Mouse (Mus musculus) midbrain, embryonic 16.5 days (tissue): ENCODE results near the gene Nav2. TPM values are rescaled to one million over a fixed set of nuclear protein-coding genes. Genes with fewer than 3 reads are reported as not detected.
A peak's percentile ranks its signal among the peaks of the same experiment; 100 is the strongest.

ENCODE experiments used
- ATAC-seq: fragments of 200-750 bp; cut with Nextera tagmentation; 2 replicates; pipeline ENCODE4 v1.8.0; 2017; ENCODE audit warnings: moderate TSS enrichment
- H3K27ac ChIP-seq: fragments of 300-500 bp; sonication (generic); 2 replicates; pipeline ENCODE4 v1.5.1; 2014; ENCODE audit warnings: mild to moderate bottlenecking, low read length, mixed read lengths
- H3K27me3 ChIP-seq: fragments of 300-500 bp; sonication (generic); 2 replicates; pipeline ENCODE4 v1.6.1; 2014; ENCODE audit warnings: low read depth, low read length, mixed read lengths; ENCODE audit not compliant: control insufficient read depth, insufficient read depth
- H3K36me3 ChIP-seq: fragments of 300-500 bp; sonication (generic); 2 replicates; pipeline ENCODE4 v1.6.1; 2014; ENCODE audit warnings: mild to moderate bottlenecking, low read length, moderate library complexity, mixed read lengths; ENCODE audit not compliant: control insufficient read depth, insufficient read depth
- H3K4me1 ChIP-seq: fragments of 300-500 bp; sonication (generic); 2 replicates; pipeline ENCODE4 v1.6.1; 2014; ENCODE audit warnings: mild to moderate bottlenecking, low read length, mixed read lengths; ENCODE audit not compliant: control insufficient read depth, insufficient read depth
- H3K4me2 ChIP-seq: fragments of 300-500 bp; sonication (generic); 2 replicates; pipeline ENCODE4 v1.6.1; 2014; ENCODE audit warnings: mild to moderate bottlenecking, low read length, mixed read lengths
- H3K4me3 ChIP-seq: fragments of 300-500 bp; sonication (generic); 2 replicates; pipeline ENCODE4 v1.5.1; 2014; ENCODE audit warnings: low read depth, mild to moderate bottlenecking, low read length, moderate library complexity, mixed read lengths
- H3K9ac ChIP-seq: fragments of 300-500 bp; sonication (generic); 2 replicates; pipeline ENCODE4 v1.6.1; 2014; ENCODE audit warnings: low read depth, low read length, mixed read lengths
- H3K9me3 ChIP-seq: fragments of 300-500 bp; sonication (generic); replicated peaks from 2 replicates; pipeline ENCODE4 v1.6.1; 2014; ENCODE audit warnings: mild to moderate bottlenecking, low read length, mixed read lengths; ENCODE audit not compliant: control insufficient read depth, poor library complexity, severe bottlenecking
- WGBS: fragments of 180-500 bp; shearing (Covaris S2); extraction: QIAGEN DNeasy Blood & Tissue Kit; methylation state at CpG from one replicate; pipeline ENCODE4 v1.1.7; 2014; 5-methylcytosine and 5-hydroxymethylcytosine counted together
- polyA plus RNA-seq: library from polyadenylated mRNA; unstranded; fragments of >200 nt; fragmentation: Nextera tagmentation; extraction: Ambion mirVana; gene quantifications from 2 replicates; pipeline ENCODE4 v1.2.1, GENCODE M21; 2015

Gene Nav2
- polyA plus RNA-seq, 1 experiment from 2014 or later = 21.5 TPM

DNA sequence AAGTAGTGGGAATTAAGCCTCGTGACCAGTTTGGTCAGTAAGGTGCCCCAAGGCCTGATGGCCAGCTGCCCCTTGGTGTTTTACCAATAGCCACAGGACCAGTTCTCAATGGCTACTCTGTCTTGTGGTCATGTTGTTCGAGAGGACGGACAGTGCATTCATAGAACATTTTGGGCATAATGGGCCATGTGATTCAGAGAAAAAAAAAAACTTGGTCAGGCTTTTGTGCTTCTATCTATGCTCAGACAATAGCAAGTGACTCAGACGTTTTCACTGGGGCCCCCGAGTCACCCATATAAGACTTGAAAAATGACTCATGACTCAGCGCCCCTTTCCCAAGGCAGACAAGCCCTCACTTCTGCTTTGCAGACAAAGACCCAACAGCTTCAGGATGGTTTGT is 344.4 kb downstream of the Nav2 start:
- Histone ChIP-seq H3K4me1 (peaks cover 20% of the 10 kb centered on the region), H3K36me3 (no peaks in the 10 kb centered on the region), H3K4me3 (no peak overlapping the region), H3K27ac (no peak overlapping the region), H3K9me3 (no peaks in the 10 kb centered on the region), H3K4me2 (no peak overlapping the region), H3K9ac (no peak overlapping the region), H3K27me3 (no peaks in the 10 kb centered on the region)
- WGBS = 69% methylated on average over 6 of the region's 6 CpGs
- ATAC-seq = no peak

DNA sequence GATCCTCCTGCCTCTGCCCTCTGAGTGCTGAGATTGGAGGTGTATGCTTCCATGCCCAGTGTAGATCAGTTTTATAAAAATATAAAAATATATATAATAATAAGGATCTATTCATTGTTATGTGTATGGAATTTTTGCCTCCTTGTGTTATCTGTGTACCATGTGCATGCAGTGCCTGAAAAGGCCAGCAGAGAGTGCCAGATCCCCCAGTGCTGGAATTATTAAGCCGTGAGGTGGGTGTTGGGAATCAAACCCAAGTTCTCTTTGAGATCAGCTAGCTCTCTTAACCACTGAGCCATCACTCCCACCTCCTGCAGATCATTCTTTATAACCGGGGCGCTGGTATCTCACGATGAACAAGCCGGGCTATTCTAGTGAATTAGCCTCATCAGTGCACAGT is 346.5 kb downstream of the Nav2 start:
- Histone ChIP-seq H3K36me3 (no peaks in the 10 kb centered on the region), H3K27ac (no peak overlapping the region), H3K4me3 (no peak overlapping the region), H3K27me3 (no peaks in the 10 kb centered on the region), H3K4me1 (peaks cover 3% of the 10 kb centered on the region; the same call in 1 of the 2 replicates), H3K9ac (no peak overlapping the region), H3K9me3 (no peaks in the 10 kb centered on the region), H3K4me2 (no peak overlapping the region)
- ATAC-seq = no peak
- 91% methylated on average over 5 of the region's 5 CpGs for WGBS

DNA sequence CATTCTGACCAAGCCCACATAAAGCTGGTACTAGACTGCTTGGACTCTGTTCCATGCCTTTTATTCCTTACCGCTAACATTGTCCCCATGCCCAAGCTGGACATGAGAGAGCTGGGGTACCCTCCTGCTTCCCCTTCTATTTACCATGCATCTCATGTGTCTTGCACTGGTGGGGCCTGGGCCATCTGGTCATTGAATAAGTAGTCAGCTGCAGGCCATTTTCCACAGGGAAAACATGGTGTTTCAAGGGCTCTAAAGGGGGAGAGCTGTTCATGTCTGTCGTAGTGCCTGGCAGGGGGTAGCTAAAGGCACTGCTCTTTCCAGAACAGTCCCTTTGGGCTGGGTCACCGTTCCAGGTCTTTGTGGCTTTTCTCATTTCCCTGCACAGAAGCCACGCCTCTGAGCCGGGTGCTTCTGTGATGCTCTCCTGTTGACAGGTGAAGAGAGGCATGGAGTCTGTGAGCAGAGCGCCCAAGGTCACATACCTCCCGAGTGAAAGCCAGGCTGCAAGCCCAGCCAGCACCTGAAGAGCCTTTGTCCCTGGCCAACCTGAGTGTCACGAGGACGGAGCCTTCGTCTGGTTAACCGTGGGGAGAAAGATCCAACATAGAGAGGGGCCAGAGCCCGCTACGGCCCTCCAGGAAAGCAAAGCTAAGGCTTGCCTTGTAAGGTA is 348.9 kb downstream of the Nav2 start:
- Histone ChIP-seq H3K9me3 (no peaks in the 10 kb centered on the region), H3K4me3 (no peak overlapping the region), H3K4me2 (no peak overlapping the region), H3K27me3 (no peaks in the 10 kb centered on the region), H3K9ac (no peak overlapping the region), H3K36me3 (no peaks in the 10 kb centered on the region), H3K27ac (no peak overlapping the region), H3K4me1 (peaks cover 8% of the 10 kb centered on the region)
- no peak for ATAC-seq
- 72% methylated on average over 13 of the region's 13 CpGs for WGBS

DNA sequence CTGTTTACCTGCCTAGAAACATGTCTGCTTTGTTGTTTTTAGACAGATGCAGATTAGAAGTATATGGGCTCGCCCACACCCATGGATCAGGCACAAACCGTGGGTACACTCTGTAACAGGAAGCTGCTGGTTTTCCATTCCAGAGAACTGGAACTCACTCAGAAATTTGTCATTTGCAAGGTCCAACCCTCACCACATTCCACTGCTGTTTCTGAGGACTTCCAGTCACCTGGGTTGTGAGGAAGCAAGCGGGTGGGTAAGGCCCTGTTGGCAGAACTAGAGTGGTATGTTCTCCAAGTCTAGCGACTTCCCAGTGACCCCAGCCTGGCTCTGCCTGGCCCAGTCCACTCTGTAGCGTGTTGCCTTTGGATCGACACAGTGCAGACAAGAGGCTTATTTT is 349.6 kb downstream of the Nav2 start:
- peaks cover 8% of the 10 kb centered on the region for H3K4me1 ChIP-seq
- H3K36me3 ChIP-seq = no peaks in the 10 kb centered on the region
- no peaks in the 10 kb centered on the region for H3K9me3 ChIP-seq
- 92% methylated on average over 6 of the region's 6 CpGs for WGBS
- H3K4me3 ChIP-seq = no peak overlapping the region
- no peak overlapping the region for H3K9ac ChIP-seq
- ATAC-seq = no peak
- no peaks in the 10 kb centered on the region for H3K27me3 ChIP-seq
- H3K27ac ChIP-seq = no peak overlapping the region
- H3K4me2 ChIP-seq = no peak overlapping the region

DNA sequence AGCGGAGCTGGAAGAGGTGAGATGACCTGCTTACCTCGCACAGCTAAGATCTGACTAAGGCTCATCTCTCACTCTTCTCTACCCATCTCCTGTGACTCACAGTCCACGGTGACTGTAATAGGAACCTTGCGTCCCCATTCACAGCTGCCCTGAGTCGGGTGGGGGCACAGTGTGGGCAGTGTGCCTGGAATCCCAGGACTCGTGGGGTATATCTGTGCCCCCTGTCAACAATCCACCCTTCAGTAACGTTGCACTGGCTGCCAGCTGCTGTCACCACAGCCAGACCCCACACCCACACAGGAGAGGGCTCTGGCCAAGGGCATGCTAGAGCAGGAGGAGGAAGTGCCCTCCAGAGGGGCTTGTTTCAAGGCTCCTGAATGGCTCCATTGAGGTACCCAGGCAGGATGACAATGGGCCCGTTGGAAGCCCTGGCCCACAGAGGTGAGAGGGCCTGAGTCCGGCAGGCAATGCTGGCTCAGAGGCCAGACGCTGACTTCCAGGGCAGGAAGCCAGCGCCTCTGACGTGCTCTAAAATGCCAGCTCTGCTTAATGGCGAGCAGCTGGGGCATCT is 353.5 kb downstream of the Nav2 start:
- no peak overlapping the region for H3K4me2 ChIP-seq
- no peaks in the 10 kb centered on the region for H3K27me3 ChIP-seq
- ATAC-seq = peak; percentile 59
- H3K36me3 ChIP-seq = no peaks in the 10 kb centered on the region
- no peak overlapping the region for H3K27ac ChIP-seq
- WGBS = 67% methylated on average over 13 of the region's 13 CpGs
- no peak overlapping the region for H3K9ac ChIP-seq
- no peaks in the 10 kb centered on the region for H3K9me3 ChIP-seq
- H3K4me3 ChIP-seq = no peak overlapping the region
- H3K4me1 ChIP-seq = peaks cover 8% of the 10 kb centered on the region

DNA sequence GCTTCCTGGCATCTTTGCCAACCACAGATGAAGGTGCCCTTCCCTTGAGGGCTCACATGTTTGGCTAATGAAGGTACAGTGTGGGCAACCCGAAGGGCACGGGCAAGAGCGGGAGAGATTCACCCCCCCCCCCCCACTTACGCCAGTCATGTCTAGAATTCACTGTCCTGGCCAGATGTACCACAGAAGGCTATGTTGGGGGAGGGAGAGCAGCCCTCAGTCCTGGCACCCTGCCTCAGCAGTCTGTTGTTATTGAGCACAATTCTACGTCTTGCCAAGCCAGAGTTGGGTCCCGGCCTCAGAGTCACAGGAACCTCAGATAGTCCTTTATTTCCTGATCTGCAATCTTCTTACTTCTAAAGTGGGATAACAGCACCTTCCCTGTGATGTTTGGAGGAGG is 357.9 kb downstream of the Nav2 start:
- H3K9me3 ChIP-seq = no peaks in the 10 kb centered on the region
- WGBS = 79% methylated on average over 6 of the region's 6 CpGs
- H3K36me3 ChIP-seq = no peaks in the 10 kb centered on the region
- no peaks in the 10 kb centered on the region for H3K4me1 ChIP-seq
- no peak overlapping the region for H3K4me2 ChIP-seq
- no peak overlapping the region for H3K27ac ChIP-seq
- H3K9ac ChIP-seq = no peak overlapping the region
- ATAC-seq = no peak
- no peak overlapping the region for H3K4me3 ChIP-seq
- H3K27me3 ChIP-seq = no peaks in the 10 kb centered on the region

DNA sequence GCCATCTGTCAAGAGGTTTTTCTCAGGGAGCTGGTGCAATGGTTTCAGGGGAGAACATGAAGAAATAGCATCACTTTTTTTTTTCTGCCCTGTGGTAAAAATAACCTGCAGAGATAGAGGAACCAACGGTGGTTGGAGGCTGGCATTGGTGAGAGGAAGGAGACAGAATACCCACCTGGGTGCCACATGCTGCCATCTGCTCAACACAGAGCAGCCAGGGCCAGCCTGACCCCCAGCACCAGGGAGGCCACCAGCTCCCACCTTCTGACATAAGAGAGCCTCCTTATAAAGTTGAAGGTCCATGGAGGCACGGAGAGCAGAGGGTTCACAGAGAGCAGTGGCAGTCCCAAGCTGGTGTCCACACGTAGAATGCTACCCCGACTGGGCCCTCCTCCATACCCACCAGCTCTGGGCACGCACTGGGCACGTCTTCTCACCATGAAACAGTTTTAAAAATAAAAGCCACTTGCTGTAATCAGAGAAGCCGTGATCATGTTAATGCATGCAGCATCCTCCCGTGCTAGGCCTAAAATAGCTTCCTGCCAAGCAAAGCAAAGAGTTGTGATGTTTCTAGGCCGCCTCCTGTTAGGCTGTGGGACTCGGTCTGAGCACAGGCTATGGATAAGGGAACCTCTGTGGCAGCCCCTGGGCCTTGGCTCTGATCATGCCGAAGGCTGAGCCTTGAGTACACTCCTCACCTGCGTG is 359.3 kb downstream of the Nav2 start:
- Histone ChIP-seq H3K9me3 (no peaks in the 10 kb centered on the region), H3K4me3 (no peak overlapping the region), H3K9ac (no peak overlapping the region), H3K36me3 (no peaks in the 10 kb centered on the region), H3K4me1 (peaks cover 2% of the 10 kb centered on the region; the same call in 1 of the 2 replicates), H3K27me3 (no peaks in the 10 kb centered on the region), H3K27ac (no peak overlapping the region), H3K4me2 (no peak overlapping the region)
- 83% methylated on average over 12 of the region's 12 CpGs for WGBS
- no peak for ATAC-seq

DNA sequence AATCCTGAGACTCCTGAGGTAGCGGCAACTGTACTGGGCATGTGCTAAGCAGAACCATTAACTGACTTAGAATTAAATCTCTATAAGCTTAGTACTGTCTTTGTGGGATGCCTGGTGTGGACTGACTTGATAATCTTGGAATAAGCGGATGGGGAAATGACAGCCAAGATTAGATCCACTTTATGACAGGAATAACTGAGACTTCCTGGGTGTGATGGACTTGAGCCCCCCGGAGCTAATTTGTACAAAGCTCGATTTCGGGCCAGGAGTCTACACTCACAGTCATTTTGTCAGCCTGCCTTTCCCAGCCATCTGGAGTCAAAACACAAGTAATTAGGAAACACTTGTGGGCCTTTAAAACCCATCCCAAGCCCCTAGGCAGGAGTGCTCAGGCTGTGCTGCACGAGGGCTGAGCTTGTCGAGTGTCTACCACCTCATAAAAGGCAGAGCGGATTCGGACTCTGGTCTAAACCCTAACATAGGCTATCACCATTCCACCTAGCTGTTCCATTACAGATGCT is 359.9 kb downstream of the Nav2 start:
- Histone ChIP-seq H3K4me3 (no peak overlapping the region), H3K36me3 (no peaks in the 10 kb centered on the region), H3K9ac (no peak overlapping the region), H3K4me1 (peaks cover 9% of the 10 kb centered on the region; the same call in 1 of the 2 replicates), H3K4me2 (no peak overlapping the region), H3K27ac (no peak overlapping the region), H3K27me3 (no peaks in the 10 kb centered on the region), H3K9me3 (no peaks in the 10 kb centered on the region)
- 78% methylated on average over 9 of the region's 9 CpGs for WGBS
- no peak for ATAC-seq

DNA sequence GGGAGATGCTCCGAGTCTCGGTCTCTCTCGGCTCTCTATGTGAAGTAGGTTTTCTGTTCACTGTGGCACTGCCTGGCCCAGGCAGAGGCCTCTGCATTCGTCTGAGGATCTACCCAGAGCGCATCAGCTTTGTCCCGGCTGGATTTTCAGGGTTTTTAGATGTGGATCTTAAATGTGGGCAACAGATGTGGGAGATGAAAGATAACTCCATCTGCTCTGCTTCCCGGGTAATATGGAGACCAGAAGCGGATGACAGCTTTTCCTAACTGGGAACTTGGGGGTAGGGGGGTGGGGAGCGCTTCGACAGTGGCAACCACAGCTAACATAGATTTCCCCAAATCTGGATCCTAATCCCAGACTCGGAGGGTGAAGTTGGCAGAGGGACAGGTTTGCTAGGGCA is 362.3 kb downstream of the Nav2 start:
- Histone ChIP-seq H3K27ac (no peak overlapping the region), H3K4me3 (no peak overlapping the region), H3K4me1 (peaks cover 12% of the 10 kb centered on the region; the same call in 1 of the 2 replicates), H3K9ac (no peak overlapping the region), H3K36me3 (no peaks in the 10 kb centered on the region), H3K27me3 (no peaks in the 10 kb centered on the region), H3K9me3 (no peaks in the 10 kb centered on the region), H3K4me2 (no peak overlapping the region)
- no peak for ATAC-seq
- 76% methylated on average over 11 of the region's 11 CpGs for WGBS
